Mouse (Mus musculus) limb, embryonic 14.5 days (tissue): ENCODE results near the gene Vegfa. TPM values are rescaled to one million over a fixed set of nuclear protein-coding genes. Genes with fewer than 3 reads are reported as not detected.

ENCODE experiments used
- ATAC-seq: fragments of 200-750 bp; cut with Nextera tagmentation; 2 replicates; pipeline ENCODE4 v1.8.0; 2017; ENCODE audit warnings: low read depth, moderate number of reproducible peaks, moderate TSS enrichment; ENCODE audit not compliant: low FRiP score
- DNase-seq: peaks from one replicate; pipeline ENCODE4 v3.0.0-alpha.2; 2015; ENCODE audit warnings: low spot score
- H3K27ac ChIP-seq: fragments of 300-500 bp; sonication (generic); replicated peaks from 2 replicates; pipeline ENCODE4 v1.5.1; 2014; ENCODE audit warnings: low read depth, mild to moderate bottlenecking, low read length, moderate library complexity, mixed read lengths
- H3K27me3 ChIP-seq: fragments of 300-500 bp; sonication (generic); 2 replicates; pipeline ENCODE4 v1.6.1; 2014; ENCODE audit warnings: low read length, mixed read lengths; ENCODE audit not compliant: control insufficient read depth, insufficient read depth
- H3K36me3 ChIP-seq: fragments of 300-500 bp; sonication (generic); 2 replicates; pipeline ENCODE4 v1.6.1; 2014; ENCODE audit warnings: mild to moderate bottlenecking, low read length, moderate library complexity, mixed read lengths; ENCODE audit not compliant: control insufficient read depth, insufficient read depth
- H3K4me1 ChIP-seq: fragments of 300-500 bp; sonication (generic); 2 replicates; pipeline ENCODE4 v1.6.1; 2014; ENCODE audit warnings: antibody characterized with exemption, low read length, mixed read lengths; ENCODE audit not compliant: control insufficient read depth, insufficient read depth
- H3K4me2 ChIP-seq: fragments of 300-500 bp; sonication (generic); replicated peaks from 2 replicates; pipeline ENCODE4 v1.6.1; 2014; ENCODE audit warnings: low read depth, mild to moderate bottlenecking, low read length, moderate library complexity; ENCODE audit not compliant: severe bottlenecking
- H3K4me3 ChIP-seq: fragments of 300-500 bp; sonication (generic); replicated peaks from 2 replicates; pipeline ENCODE4 v1.5.1; 2014; ENCODE audit warnings: low read length
- H3K9ac ChIP-seq: fragments of 300-500 bp; sonication (generic); 2 replicates; pipeline ENCODE4 v1.6.1; 2014; ENCODE audit warnings: mild to moderate bottlenecking, low read depth, low read length, moderate library complexity; ENCODE audit not compliant: severe bottlenecking
- H3K9me3 ChIP-seq: fragments of 300-500 bp; sonication (generic); 2 replicates; pipeline ENCODE4 v1.6.1; 2016; ENCODE audit warnings: low read length; ENCODE audit not compliant: control insufficient read depth
- POLR2A ChIP-seq: fragments of 200-500 bp; IDR thresholded peaks from 2 replicates; pipeline ENCODE4 v1.8.0; 2012; ENCODE audit warnings: inconsistent platforms, mild to moderate bottlenecking, moderate library complexity, borderline replicate concordance; ENCODE audit not compliant: insufficient read depth, insufficient read length; ENCODE audit errors: extremely low read depth
- WGBS: fragments of 180-500 bp; shearing (Covaris S2); extraction: QIAGEN DNeasy Blood & Tissue Kit; methylation state at CpG from one replicate; pipeline ENCODE4 v1.1.7; 2014; 5-methylcytosine and 5-hydroxymethylcytosine counted together
- polyA plus RNA-seq, 2 experiments: library from polyadenylated mRNA; depleted of rRNA in 1 of 2; stranded (reverse) in 1 of 2; unstranded in 1 of 2; fragments of >200 nt; fragmentation: Nextera tagmentation in 1 of 2; extraction: Ambion mirVana in 1 of 2; gene quantifications; 2 replicates each; pipeline versions ENCODE4 v1.2.1 to v1.2.3; 2012 to 2014

Gene Vegfa
- polyA plus RNA-seq, 2 experiments = 5.3 to 306 TPM

- no peaks in the 10 kb centered on the region for H3K4me1 ChIP-seq
- H3K36me3 ChIP-seq = peaks cover 88% of the 10 kb centered on the region
- ATAC-seq (no peak), DNase-seq (no peak)
- H3K4me3 ChIP-seq = no peak overlapping the region
- H3K27ac ChIP-seq = no peak overlapping the region
- no peak for TF ChIP-seq POLR2A
- WGBS = 90% methylated on average over 10 of the region's 10 CpGs
- H3K9ac ChIP-seq = no peak overlapping the region
- H3K9me3 ChIP-seq = no peaks in the 10 kb centered on the region
- H3K27me3 ChIP-seq = no peaks in the 10 kb centered on the region
- H3K4me2 ChIP-seq = no peak overlapping the region
Observed at GRCm38 (mm10) chr17:46018736-46019004, 13.5 kb downstream of the Vegfa start.

GRCm38 (mm10) chr17:46017946-46018735 lies 14.0 kb downstream of the Vegfa start:
- 86% methylated on average over 24 of the region's 24 CpGs for WGBS
- no peak for ATAC-seq

GRCm38 (mm10) chr17:46016617-46017016 lies 15.6 kb downstream of the Vegfa start:
- TF ChIP-seq POLR2A = no peak
- DNase-seq = no peak
- Histone ChIP-seq H3K27ac (no peak overlapping the region), H3K4me2 (no peak overlapping the region), H3K27me3 (no peaks in the 10 kb centered on the region), H3K36me3 (peaks cover 67% of the 10 kb centered on the region), H3K4me3 (no peak overlapping the region), H3K9me3 (no peaks in the 10 kb centered on the region), H3K4me1 (no peaks in the 10 kb centered on the region), H3K9ac (no peak overlapping the region)
- ATAC-seq = no peak
- WGBS = 91% methylated on average over 5 of the region's 5 CpGs

More at GRCm38 (mm10) chr17:46017946-46018735, 14.0 kb downstream of the Vegfa start:
- TF ChIP-seq POLR2A = no peak
- no peaks in the 10 kb centered on the region for H3K27me3 ChIP-seq
- no peaks in the 10 kb centered on the region for H3K4me1 ChIP-seq
- no peak overlapping the region for H3K9ac ChIP-seq
- H3K36me3 ChIP-seq = peaks cover 83% of the 10 kb centered on the region
- H3K27ac ChIP-seq = no peak overlapping the region
- no peak overlapping the region for H3K4me3 ChIP-seq
- no peak overlapping the region for H3K4me2 ChIP-seq
- DNase-seq = no peak
- no peaks in the 10 kb centered on the region for H3K9me3 ChIP-seq

- DNase-seq (no peak), ATAC-seq (no peak)
- no peak for TF ChIP-seq POLR2A
- H3K9me3 ChIP-seq = no peaks in the 10 kb centered on the region
- H3K4me3 ChIP-seq = no peak overlapping the region
- no peaks in the 10 kb centered on the region for H3K4me1 ChIP-seq
- H3K9ac ChIP-seq = no peak overlapping the region
- H3K4me2 ChIP-seq = no peak overlapping the region
- 88% methylated on average over 6 of the region's 6 CpGs for WGBS
- H3K27me3 ChIP-seq = no peaks in the 10 kb centered on the region
- no peak overlapping the region for H3K27ac ChIP-seq
- peaks cover 61% of the 10 kb centered on the region for H3K36me3 ChIP-seq
Observed at GRCm38 (mm10) chr17:46015967-46016366, 16.2 kb downstream of the Vegfa start.

- ATAC-seq = no peak
- H3K27me3 ChIP-seq = no peaks in the 10 kb centered on the region
Observed at GRCm38 (mm10) chr17:46014935-46015334, 17.2 kb downstream of the Vegfa start.

More at GRCm38 (mm10) chr17:46014935-46015334, 17.2 kb downstream of the Vegfa start:
- H3K9ac ChIP-seq = no peak overlapping the region
- no peaks in the 10 kb centered on the region for H3K9me3 ChIP-seq
- peaks cover 51% of the 10 kb centered on the region for H3K36me3 ChIP-seq
- no peak for DNase-seq
- H3K4me1 ChIP-seq = no peaks in the 10 kb centered on the region
- no peak overlapping the region for H3K4me2 ChIP-seq
- 86% methylated on average over 2 of the region's 2 CpGs for WGBS
- no peak overlapping the region for H3K27ac ChIP-seq
- TF ChIP-seq POLR2A = no peak
- H3K4me3 ChIP-seq = no peak overlapping the region
